Mouse (Mus musculus) liver, embryonic 14.5 days (tissue): Measurements from ENCODE around the gene Cnga2. TPM values are rescaled to one million over a fixed set of nuclear protein-coding genes. Genes with fewer than 3 reads are reported as not detected.
A peak's percentile ranks its signal among the peaks of the same experiment; 100 is the strongest.

Experiments
- ATAC-seq: fragments of 200-750 bp; cut with Nextera tagmentation; 2 replicates; pipeline ENCODE4 v1.8.0; 2017; ENCODE audit warnings: moderate number of reproducible peaks, mild to moderate bottlenecking, moderate library complexity; ENCODE audit not compliant: insufficient read depth
- DNase-seq, 3 experiments: peaks; one replicate each; pipeline ENCODE4 v3.0.0-alpha.2; 2012 to 2013; ENCODE audit warnings: low read depth in 3 of 3, low spot score in 3 of 3
- H3K27ac ChIP-seq: fragments of 300-500 bp; sonication (generic); 2 replicates; pipeline ENCODE4 v1.5.1; 2014; ENCODE audit warnings: moderate library complexity, mild to moderate bottlenecking, control low read depth, inconsistent platforms
- H3K27me3 ChIP-seq: fragments of 300-500 bp; sonication (generic); 2 replicates; pipeline ENCODE4 v1.6.1; 2014; ENCODE audit warnings: mild to moderate bottlenecking, low read length, moderate library complexity; ENCODE audit not compliant: control insufficient read depth, insufficient read depth
- H3K36me3 ChIP-seq: fragments of 300-500 bp; sonication (generic); replicated peaks from 2 replicates; pipeline ENCODE4 v1.6.1; 2014; ENCODE audit warnings: low read depth; ENCODE audit not compliant: control insufficient read depth, insufficient read depth
- H3K4me1 ChIP-seq, 2 experiments: fragments of 200-500 bp in 1 of 2; fragments of 300-500 bp in 1 of 2; sonication (generic) in 1 of 2; replicated peaks; 2 replicates each; pipeline ENCODE4 v1.6.1; 2012 to 2014; ENCODE audit warnings: antibody characterized with exemption in 1 of 2, inconsistent platforms in 1 of 2, low read length in 1 of 2; ENCODE audit not compliant: control insufficient read depth in 2 of 2, insufficient read depth in 2 of 2
- H3K4me2 ChIP-seq: fragments of 300-500 bp; sonication (generic); 2 replicates; pipeline ENCODE4 v1.6.1; 2014; ENCODE audit warnings: low read depth, mild to moderate bottlenecking, control low read depth, moderate library complexity
- H3K4me3 ChIP-seq, 2 experiments: fragments of 200-500 bp in 1 of 2; fragments of 300-500 bp in 1 of 2; sonication (generic) in 1 of 2; 2 replicates each; pipeline ENCODE4 v1.5.1; 2012 to 2014; ENCODE audit warnings: low read depth in 2 of 2, low read length in 2 of 2, mild to moderate bottlenecking in 2 of 2, control low read depth in 1 of 2, inconsistent platforms in 1 of 2, moderate library complexity in 1 of 2; ENCODE audit not compliant: insufficient read depth in 1 of 2
- H3K9ac ChIP-seq: fragments of 300-500 bp; sonication (generic); replicated peaks from 2 replicates; pipeline ENCODE4 v1.6.1; 2014; ENCODE audit warnings: mild to moderate bottlenecking, control low read depth, moderate library complexity
- H3K9me3 ChIP-seq: fragments of 300-500 bp; sonication (generic); 2 replicates; pipeline ENCODE4 v1.6.1; 2016; ENCODE audit warnings: low read length, mixed read lengths; ENCODE audit not compliant: control insufficient read depth
- CTCF ChIP-seq: IDR thresholded peaks from 2 replicates; pipeline ENCODE4 v1.5.1; 2016; ENCODE audit warnings: antibody characterized with exemption, low read depth, control low read depth
- EP300 ChIP-seq: IDR thresholded peaks from 2 replicates; pipeline ENCODE4 v1.6.1; 2016; ENCODE audit warnings: antibody characterized with exemption, low read depth
- WGBS: fragments of 180-500 bp; shearing (Covaris S2); extraction: QIAGEN DNeasy Blood & Tissue Kit; methylation state at CpG from one replicate; pipeline ENCODE4 v1.1.7; 2014; ENCODE audit not compliant: insufficient replicate concordance; 5-methylcytosine and 5-hydroxymethylcytosine counted together
- polyA plus RNA-seq, 2 experiments: library from polyadenylated mRNA; depleted of rRNA in 1 of 2; stranded (reverse) in 1 of 2; unstranded in 1 of 2; fragments of >200 nt; fragmentation: Nextera tagmentation in 1 of 2; extraction: Ambion mirVana in 1 of 2; gene quantifications; 2 replicates each; pipeline versions ENCODE4 v1.2.1 to v1.2.3; 2012 to 2014

Cnga2 gene
- polyA plus RNA-seq, 2 experiments, result 0.02 to 0.08 TPM

- H3K4me1 ChIP-seq, result no peaks in the 10 kb centered on the region
- no peaks in the 10 kb centered on the region for H3K36me3 ChIP-seq
- H3K4me2 ChIP-seq, result no peak overlapping the region
- TF ChIP-seq CTCF, result peak; percentile 21; the same call in 1 of the 2 replicates
- no peak for TF ChIP-seq EP300
- ATAC-seq, result no peak
- WGBS, result 14% methylated on average over 3 of the region's 3 CpGs
- no peak overlapping the region for H3K9ac ChIP-seq
- no peaks in the 10 kb centered on the region for H3K9me3 ChIP-seq
- H3K4me3 ChIP-seq, result no peak overlapping the region
- no peak overlapping the region for H3K27ac ChIP-seq
- DNase-seq, result no peak
- no peaks in the 10 kb centered on the region for H3K27me3 ChIP-seq
Measured at GRCm38 (mm10) chrX:72012804-72013203, 21.2 kb downstream of the Cnga2 start.

- ATAC-seq, result no peak
- TF ChIP-seq EP300 (no peak), CTCF (no peak)
- no peak overlapping the region for H3K4me3 ChIP-seq
- DNase-seq, result no peak
- WGBS, result 42% methylated on average over 1 of the region's 1 CpGs
- H3K36me3 ChIP-seq, result no peaks in the 10 kb centered on the region
- no peak overlapping the region for H3K9ac ChIP-seq
- no peaks in the 10 kb centered on the region for H3K27me3 ChIP-seq
- H3K27ac ChIP-seq, result no peak overlapping the region
- H3K4me1 ChIP-seq, result no peaks in the 10 kb centered on the region
- no peak overlapping the region for H3K4me2 ChIP-seq
- H3K9me3 ChIP-seq, result no peaks in the 10 kb centered on the region
Measured at GRCm38 (mm10) chrX:72022241-72022640, 30.6 kb downstream of the Cnga2 start.

DNA sequence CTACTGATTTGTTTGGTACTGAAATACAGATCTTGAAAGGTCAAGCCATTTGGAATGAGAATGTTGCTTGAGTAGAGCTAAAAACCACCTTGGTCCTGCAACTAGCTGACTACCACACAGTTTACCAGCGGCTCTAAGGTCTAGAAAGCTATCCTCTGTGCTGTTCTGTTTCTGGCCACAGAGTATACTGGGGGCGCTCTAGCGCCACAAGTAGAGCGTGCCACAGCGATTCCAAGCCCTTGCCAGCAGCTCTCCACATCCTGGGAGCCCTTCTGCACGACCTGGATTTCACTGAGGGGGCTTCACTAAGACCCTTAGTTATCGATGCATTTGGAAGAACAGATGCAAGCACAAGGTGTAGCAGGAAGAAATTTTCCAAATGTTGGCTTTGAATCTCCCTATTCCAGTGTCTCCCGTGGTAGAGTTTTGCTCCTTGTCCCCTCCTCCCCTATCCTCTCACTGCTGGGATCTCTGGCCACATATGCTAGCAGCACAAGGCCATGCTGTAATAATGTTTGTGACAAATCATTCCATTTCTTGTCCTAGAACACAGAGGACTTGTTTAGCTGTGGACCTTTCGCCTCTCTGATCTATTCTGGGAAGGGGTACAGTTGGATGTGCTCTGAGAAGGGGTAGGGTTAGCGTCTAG, 31.2 kb downstream of the Cnga2 start:
- no peak for ATAC-seq
- 33% methylated on average over 10 of the region's 10 CpGs for WGBS
- no peaks in the 10 kb centered on the region for H3K9me3 ChIP-seq
- DNase-seq, result no peak
- no peaks in the 10 kb centered on the region for H3K36me3 ChIP-seq
- H3K4me1 ChIP-seq, result no peaks in the 10 kb centered on the region
- no peak overlapping the region for H3K4me3 ChIP-seq
- TF ChIP-seq CTCF (peak; percentile 53), EP300 (no peak)
- H3K27ac ChIP-seq, result no peak overlapping the region
- H3K4me2 ChIP-seq, result no peak overlapping the region
- no peak overlapping the region for H3K9ac ChIP-seq
- H3K27me3 ChIP-seq, result no peaks in the 10 kb centered on the region

DNA sequence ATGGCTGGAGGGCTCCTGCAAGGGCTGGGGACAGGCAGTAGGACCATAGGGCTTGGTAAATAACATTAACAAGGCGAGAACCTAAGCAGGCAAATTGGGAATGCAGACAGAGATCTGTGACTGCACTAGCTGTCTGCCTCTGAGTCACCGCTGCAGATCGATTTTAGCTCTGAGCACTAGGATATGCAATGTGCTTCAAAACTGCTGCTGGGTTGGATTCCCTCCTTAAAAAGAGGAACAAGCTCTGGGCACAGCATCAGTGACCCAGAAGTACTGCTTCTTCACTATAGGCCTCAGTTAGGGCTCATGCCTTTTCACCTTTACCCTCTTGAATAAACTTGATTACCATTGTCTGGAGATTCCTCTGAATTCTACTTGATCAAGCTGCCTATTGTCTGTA, 31.9 kb downstream of the Cnga2 start:
- TF ChIP-seq EP300 (no peak), CTCF (no peak)
- Histone ChIP-seq H3K36me3 (no peaks in the 10 kb centered on the region), H3K27me3 (no peaks in the 10 kb centered on the region), H3K9me3 (no peaks in the 10 kb centered on the region), H3K4me2 (no peak overlapping the region), H3K4me1 (no peaks in the 10 kb centered on the region), H3K9ac (no peak overlapping the region), H3K4me3 (no peak overlapping the region), H3K27ac (no peak overlapping the region)
- no peak for DNase-seq
- 24% methylated on average over 3 of the region's 3 CpGs for WGBS
- ATAC-seq, result no peak

DNA sequence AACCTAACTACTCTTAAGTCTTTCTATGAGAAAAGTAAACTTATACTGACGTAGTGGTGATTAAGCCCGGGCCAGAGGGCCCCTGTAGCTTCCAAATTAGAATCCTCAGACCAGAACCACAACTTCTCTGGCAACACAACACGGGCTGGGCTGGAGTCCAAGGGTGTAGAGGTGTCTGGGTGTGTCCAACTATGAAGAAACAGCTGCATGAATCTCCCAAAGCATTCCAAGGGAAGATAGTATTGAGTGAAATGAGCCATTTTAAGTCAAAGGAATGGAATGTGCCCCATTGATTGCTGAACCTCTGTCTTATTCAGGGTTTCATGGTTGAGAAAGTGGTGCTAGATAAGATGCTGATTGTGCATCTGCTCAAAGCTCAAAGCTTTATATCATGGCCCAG, 52.4 kb downstream of the Cnga2 start:
- H3K9me3 ChIP-seq, result no peaks in the 10 kb centered on the region
- DNase-seq (no peak), ATAC-seq (no peak)
- 45% methylated on average over 3 of the region's 3 CpGs for WGBS
- H3K4me3 ChIP-seq, result no peak overlapping the region
- H3K4me2 ChIP-seq, result no peak overlapping the region
- no peaks in the 10 kb centered on the region for H3K4me1 ChIP-seq
- no peak overlapping the region for H3K9ac ChIP-seq
- no peaks in the 10 kb centered on the region for H3K27me3 ChIP-seq
- TF ChIP-seq CTCF, result no peak
- TF ChIP-seq EP300, result no peak
- H3K36me3 ChIP-seq, result no peaks in the 10 kb centered on the region
- no peak overlapping the region for H3K27ac ChIP-seq
